Mouse (Mus musculus) small intestine, adult 2 months (tissue): ENCODE data around the gene Nfia. TPM values are rescaled to one million over a fixed set of nuclear protein-coding genes. Genes with fewer than 3 reads are reported as not detected.

ENCODE experiments used
- H3K27ac ChIP-seq: fragments of 200-500 bp; 2 replicates; pipeline ENCODE4 v1.5.1; 2012; ENCODE audit warnings: low read depth, low read length, control low read depth, inconsistent platforms; ENCODE audit not compliant: insufficient read depth
- H3K27me3 ChIP-seq: fragments of 200-500 bp; 2 replicates; pipeline ENCODE4 v1.6.1; 2012; ENCODE audit warnings: mild to moderate bottlenecking, moderate library complexity, low read length, inconsistent platforms; ENCODE audit not compliant: control insufficient read depth, insufficient read depth
- H3K36me3 ChIP-seq: fragments of 200-500 bp; 2 replicates; pipeline ENCODE4 v1.6.1; 2012; ENCODE audit warnings: mild to moderate bottlenecking, low read length, control low read depth, inconsistent platforms; ENCODE audit not compliant: control insufficient read depth, insufficient read depth
- H3K4me1 ChIP-seq: fragments of 200-500 bp; 2 replicates; pipeline ENCODE4 v1.6.1; 2012; ENCODE audit warnings: low read length, inconsistent platforms, mixed read lengths; ENCODE audit not compliant: control insufficient read depth, insufficient read depth, insufficient read length
- H3K4me3 ChIP-seq: fragments of 200-500 bp; 2 replicates; pipeline ENCODE4 v1.5.1; 2012; ENCODE audit warnings: low read depth, mild to moderate bottlenecking, control low read depth, inconsistent platforms, low read length, moderate library complexity
- CTCF ChIP-seq: fragments of 200-500 bp; IDR thresholded peaks from 2 replicates; pipeline ENCODE4 v1.5.1; 2012; ENCODE audit warnings: low read depth, mild to moderate bottlenecking, control low read depth, inconsistent platforms, low read length, moderate library complexity, mixed read lengths; ENCODE audit not compliant: insufficient replicate concordance, insufficient read length; ENCODE audit errors: extremely low read depth
- POLR2A ChIP-seq: fragments of 200-500 bp; IDR thresholded peaks from 2 replicates; pipeline ENCODE4 v1.6.1; 2012; ENCODE audit warnings: low read depth, mild to moderate bottlenecking, control low read depth, inconsistent platforms, low read length, moderate library complexity
- WGBS: fragments of 180-500 bp; shearing (Covaris S2); methylation state at CpG from one replicate; pipeline ENCODE4 v1.1.7; 2018; 5-methylcytosine and 5-hydroxymethylcytosine counted together
- polyA plus RNA-seq: library from polyadenylated mRNA; depleted of rRNA; stranded (reverse); fragments of >200 nt; gene quantifications from 2 replicates; pipeline ENCODE4 v1.2.3, GENCODE M21; 2012

Gene Nfia
- polyA plus RNA-seq, 1 experiment = 16.5 TPM

DNA sequence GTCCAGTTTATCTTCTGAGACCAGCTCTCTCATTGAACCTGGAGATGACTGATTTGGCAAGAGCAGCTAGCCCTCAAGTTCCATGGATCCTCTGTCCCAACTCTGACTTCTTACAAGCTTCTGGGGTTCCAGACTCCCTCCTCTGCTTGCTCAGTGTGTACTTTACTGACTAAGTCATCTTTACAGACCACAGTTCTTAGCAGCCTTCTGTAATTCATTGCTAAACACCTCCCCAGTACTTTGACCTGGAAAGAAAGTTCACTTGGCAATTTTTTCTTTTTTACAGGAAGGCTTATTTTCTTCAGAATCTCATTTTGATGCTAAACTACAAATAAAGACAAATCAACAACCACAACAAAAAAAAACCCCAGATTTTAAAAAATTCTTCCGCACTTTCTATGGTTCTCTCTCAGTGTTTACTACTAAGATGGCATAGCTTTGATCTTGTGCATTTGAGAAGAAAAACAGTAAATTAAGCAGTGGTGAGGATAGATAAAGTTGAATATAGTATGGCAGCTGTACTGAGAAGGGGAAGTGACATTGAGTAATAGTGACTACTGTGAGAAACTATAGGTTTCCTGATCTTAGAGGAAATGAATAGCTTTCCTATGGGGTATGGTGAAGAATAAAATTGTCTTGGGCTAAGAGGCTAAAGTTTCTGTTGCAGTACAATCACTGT lies 213.7 kb downstream of the Nfia start:
- no peak for TF ChIP-seq POLR2A
- no peak for TF ChIP-seq CTCF
- WGBS = 90% methylated on average over 1 of the region's 1 CpGs

GRCm38 (mm10) chr4:97986735-97987075 lies 214.2 kb downstream of the Nfia start:
- 77% methylated on average over 4 of the region's 4 CpGs for WGBS

More for the DNA sequence above, 213.7 kb downstream of the Nfia start:
- Histone ChIP-seq H3K4me3 (no peak overlapping the region), H3K4me1 (no peaks in the 10 kb centered on the region; the same call in 1 of the 2 replicates), H3K36me3 (no peaks in the 10 kb centered on the region), H3K27ac (no peak overlapping the region), H3K27me3 (no peaks in the 10 kb centered on the region)

GRCm38 (mm10) chr4:97988703-97989102 lies 216.2 kb downstream of the Nfia start:
- 85% methylated on average over 5 of the region's 5 CpGs for WGBS
- H3K4me1 ChIP-seq = no peaks in the 10 kb centered on the region; the same call in 1 of the 2 replicates
- H3K27ac ChIP-seq = no peak overlapping the region
- no peaks in the 10 kb centered on the region for H3K27me3 ChIP-seq
- H3K4me3 ChIP-seq = no peak overlapping the region
- TF ChIP-seq CTCF (no peak), POLR2A (no peak)
- no peaks in the 10 kb centered on the region for H3K36me3 ChIP-seq

More at GRCm38 (mm10) chr4:97986735-97987075, 214.2 kb downstream of the Nfia start:
- TF ChIP-seq POLR2A = no peak
- no peak for TF ChIP-seq CTCF
- Histone ChIP-seq H3K27me3 (no peaks in the 10 kb centered on the region), H3K27ac (no peak overlapping the region), H3K4me3 (no peak overlapping the region), H3K4me1 (no peaks in the 10 kb centered on the region; the same call in 1 of the 2 replicates), H3K36me3 (no peaks in the 10 kb centered on the region)

DNA sequence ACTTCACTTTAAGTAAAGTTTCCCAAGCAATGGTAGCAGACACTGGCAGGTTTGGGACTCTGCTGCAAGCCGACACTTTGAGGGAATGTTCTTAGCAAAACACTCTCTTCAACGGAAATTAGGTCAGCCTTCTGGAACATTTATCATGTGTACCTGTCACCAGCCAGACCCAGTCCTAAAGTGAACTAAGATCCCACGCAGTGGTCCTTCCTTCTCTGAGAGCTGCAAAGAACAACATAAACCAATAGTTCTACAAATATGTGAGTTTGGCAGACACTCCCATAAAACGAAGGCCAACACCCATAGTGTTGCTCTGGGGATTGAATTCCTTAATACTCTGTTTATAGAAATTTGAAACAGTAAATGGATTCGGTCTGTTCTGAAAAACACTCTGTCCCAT lies 217.9 kb downstream of the Nfia start:
- H3K27me3 ChIP-seq = no peaks in the 10 kb centered on the region
- H3K27ac ChIP-seq = no peak overlapping the region
- WGBS = 67% methylated on average over 5 of the region's 5 CpGs
- no peak overlapping the region for H3K4me3 ChIP-seq
- H3K4me1 ChIP-seq = no peaks in the 10 kb centered on the region; the same call in 1 of the 2 replicates
- TF ChIP-seq CTCF = no peak
- no peak for TF ChIP-seq POLR2A
- H3K36me3 ChIP-seq = no peaks in the 10 kb centered on the region

DNA sequence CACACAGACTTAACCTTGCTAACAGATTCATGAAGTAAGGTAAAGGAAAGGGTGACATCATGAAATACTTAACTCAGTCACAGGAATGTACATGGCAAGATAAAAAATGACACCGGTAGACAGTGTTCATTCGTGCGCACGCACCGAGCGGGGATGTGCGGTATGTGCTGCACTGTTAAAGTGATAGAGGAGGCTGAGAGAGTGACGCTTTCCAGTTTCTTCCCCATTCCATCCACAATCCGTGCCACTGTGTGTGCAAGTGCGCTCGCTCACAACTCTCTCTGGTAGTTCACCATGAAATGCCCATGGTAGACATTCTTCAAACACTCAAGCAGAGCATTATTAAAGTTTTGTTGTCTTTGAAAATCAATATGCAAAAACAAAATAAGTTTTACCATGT lies 218.9 kb downstream of the Nfia start:
- Histone ChIP-seq H3K4me1 (no peaks in the 10 kb centered on the region; the same call in 1 of the 2 replicates), H3K27ac (no peak overlapping the region), H3K4me3 (no peak overlapping the region), H3K36me3 (no peaks in the 10 kb centered on the region), H3K27me3 (no peaks in the 10 kb centered on the region)
- WGBS = 97% methylated on average over 11 of the region's 11 CpGs
- TF ChIP-seq POLR2A = no peak
- TF ChIP-seq CTCF = no peak

GRCm38 (mm10) chr4:97991880-97992279 lies 219.3 kb downstream of the Nfia start:
- WGBS = 54% methylated on average over 3 of the region's 3 CpGs
- Histone ChIP-seq H3K4me1 (no peaks in the 10 kb centered on the region; the same call in 1 of the 2 replicates), H3K27ac (no peak overlapping the region), H3K4me3 (no peak overlapping the region), H3K27me3 (no peaks in the 10 kb centered on the region), H3K36me3 (no peaks in the 10 kb centered on the region)
- TF ChIP-seq POLR2A = no peak
- TF ChIP-seq CTCF = no peak

DNA sequence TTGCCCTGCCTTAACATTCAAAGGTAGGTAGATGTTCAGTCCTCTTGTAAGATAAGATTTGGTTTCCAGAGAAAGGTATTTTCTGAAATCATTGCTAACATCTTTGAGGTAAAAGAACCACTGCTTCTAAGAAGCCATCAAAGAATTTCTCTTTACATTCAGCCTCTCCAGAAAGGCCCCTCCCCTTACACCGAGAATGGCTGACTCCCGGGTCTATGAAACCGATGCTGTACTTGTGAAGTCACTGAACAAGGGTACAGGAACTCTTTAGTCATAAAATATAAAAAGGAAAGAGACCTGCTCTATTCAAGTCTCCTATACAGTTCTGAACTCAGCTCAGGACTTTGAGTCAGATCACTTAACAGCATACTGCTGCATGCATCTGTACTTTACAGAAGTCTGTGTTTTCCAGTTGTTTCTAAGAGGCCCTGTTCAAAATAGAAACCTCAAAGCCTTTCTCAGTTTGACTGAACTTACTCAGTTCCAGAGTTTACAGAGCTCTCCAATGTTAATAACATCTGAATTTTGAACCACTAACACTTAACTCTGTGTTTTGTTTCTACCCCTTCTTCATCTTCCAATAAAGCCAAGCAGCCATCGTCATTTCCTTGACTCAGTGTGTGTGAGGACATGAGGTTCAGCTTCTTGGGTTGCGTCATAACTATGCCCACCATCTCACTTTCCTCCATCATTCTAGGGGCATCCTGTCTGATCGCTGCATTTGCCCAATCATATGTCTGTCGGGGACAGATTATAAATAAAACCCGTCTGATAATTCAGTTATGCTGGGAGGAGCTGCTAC lies 223.6 kb downstream of the Nfia start:
- Histone ChIP-seq H3K27ac (no peak overlapping the region), H3K4me3 (no peak overlapping the region), H3K4me1 (no peaks in the 10 kb centered on the region), H3K27me3 (no peaks in the 10 kb centered on the region), H3K36me3 (no peaks in the 10 kb centered on the region)
- WGBS = 79% methylated on average over 8 of the region's 8 CpGs
- TF ChIP-seq POLR2A (no peak), CTCF (no peak)
